Mouse (Mus musculus): ENCODE measurements at regions not wholly inside any gene's neighbourhood (a gene's known extent, or its start where the extent isn't known, plus 50 kb on each side); places are given as distances from the start of the nearest gene placed in this dataset.

- DNase-seq, result no peak
These were observed 102.4 kb downstream of the Gm597 start for GRCm38 (mm10) chr1:28677700-28678099.

GRCm38 (mm10) chr1:28675336-28675735 is 104.7 kb downstream of the Gm597 start:
- no peak for DNase-seq

- no peak for DNase-seq
These were observed 139.2 kb downstream of the Gm597 start for GRCm38 (mm10) chr1:28640818-28641217.

- peak in 1 of 2 experiments; percentile 31 for DNase-seq
These were observed 157.3 kb downstream of the Gm597 start for GRCm38 (mm10) chr1:28622745-28623144.

GRCm38 (mm10) chr1:28602383-28602782 is 177.7 kb downstream of the Gm597 start:
- no peak for DNase-seq

- DNase-seq, result no peak
These were observed 214.5 kb downstream of the Gm597 start for GRCm38 (mm10) chr1:28565383-28566154.

GRCm38 (mm10) chr1:28563894-28564293 is 216.2 kb downstream of the Gm597 start:
- no peak for DNase-seq

Data from kidney, postnatal 25 days (tissue).